Mouse (Mus musculus) cerebellum, postnatal 4 days (tissue): ENCODE measurements around the gene Camk1d.

Source experiments
- DNase-seq, 2 experiments: peaks; one replicate each; pipeline ENCODE4 v3.0.0; 2022; ENCODE audit warnings: low spot score in 2 of 2, mixed read lengths in 1 of 2

Camk1d gene

DNA sequence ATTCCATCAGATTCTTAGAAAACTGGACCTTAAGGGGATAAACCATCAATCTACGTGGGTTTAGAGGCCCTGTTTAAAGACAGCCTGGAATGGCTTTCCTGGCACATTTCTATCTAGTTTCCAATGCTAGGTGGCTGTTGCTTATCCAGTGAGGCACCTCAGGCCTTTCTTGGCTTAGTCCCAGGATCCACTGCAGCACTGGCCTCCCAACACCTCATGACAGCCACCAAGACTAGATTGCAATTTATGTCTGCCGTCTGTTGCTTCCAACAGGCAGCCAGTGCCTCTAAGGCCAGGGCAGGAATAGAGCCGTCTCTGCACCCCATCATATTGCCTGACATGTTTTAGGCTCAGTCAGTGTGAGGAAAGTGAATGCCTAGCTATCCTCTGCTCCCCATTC lies 389.5 kb downstream of the Camk1d start:
- no peak for DNase-seq

DNA sequence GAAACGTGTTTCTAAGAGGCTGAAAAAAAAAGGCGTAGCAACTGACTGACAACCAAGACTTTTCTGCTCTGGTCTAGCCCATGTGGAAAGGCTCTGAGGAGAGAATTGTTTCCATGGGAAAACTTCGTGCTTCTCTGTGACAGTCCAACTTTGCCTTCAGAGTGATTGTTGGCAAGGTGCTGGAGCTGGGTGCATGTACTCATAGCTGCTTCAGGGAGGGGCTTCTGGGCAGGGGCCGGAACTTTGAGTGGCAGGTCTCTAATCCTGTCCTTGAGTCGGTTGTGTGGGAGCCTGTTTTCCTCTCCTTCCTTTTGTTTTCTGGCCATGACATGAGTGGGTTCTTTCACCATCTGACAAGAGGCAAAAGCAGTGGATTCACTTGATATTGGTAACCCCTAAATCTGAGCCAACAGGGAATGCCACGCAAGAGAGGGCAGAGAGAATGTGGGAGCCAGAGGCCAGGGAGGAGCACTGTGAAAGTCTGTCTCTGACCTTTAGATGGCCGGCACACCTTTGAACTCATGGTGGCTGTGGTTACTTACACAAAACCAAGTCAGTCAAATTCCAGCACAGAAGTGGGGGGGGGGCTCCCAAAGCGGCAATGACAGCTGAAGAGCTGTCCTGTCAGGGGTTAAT lies 392.5 kb downstream of the Camk1d start:
- no peak for DNase-seq

DNA sequence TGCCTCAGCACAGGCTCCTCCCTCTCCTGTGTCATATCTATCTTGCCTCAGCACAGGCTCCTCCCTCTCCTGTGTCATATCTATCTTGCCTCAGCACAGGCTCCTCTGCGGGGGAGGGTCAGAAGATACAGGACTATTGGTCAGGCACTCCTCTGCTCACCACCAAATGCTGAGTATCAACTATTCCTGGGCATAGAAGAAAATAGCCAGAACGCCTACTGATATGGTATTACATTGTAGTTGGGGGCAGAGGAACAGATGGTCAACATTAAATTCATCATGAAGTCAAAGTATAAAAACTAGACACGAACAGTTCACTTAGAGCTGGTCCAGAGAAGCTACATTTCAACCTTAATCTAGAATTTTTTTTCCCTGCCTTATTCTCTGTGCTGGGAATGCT lies 395.2 kb downstream of the Camk1d start:
- no peak for DNase-seq

DNA sequence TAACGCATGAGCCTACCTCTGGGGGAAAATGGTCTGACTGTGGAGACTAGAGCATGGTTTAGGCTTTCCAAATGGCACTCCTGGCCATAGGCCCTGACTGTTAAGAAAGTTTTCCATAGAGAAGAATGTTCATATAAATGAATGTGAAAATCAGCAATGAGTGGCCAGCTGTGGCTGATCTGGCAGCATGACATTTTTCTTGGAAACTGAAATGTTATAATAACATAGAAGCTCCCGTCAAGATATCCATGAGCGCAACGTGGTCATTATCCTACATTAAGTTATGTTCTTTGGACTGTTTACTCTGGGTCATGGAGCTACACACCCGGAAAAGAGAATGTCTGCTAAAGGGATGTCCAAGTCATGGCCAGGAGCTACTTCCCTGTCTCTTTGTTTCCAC lies 397.6 kb downstream of the Camk1d start:
- DNase-seq, result no peak

DNA sequence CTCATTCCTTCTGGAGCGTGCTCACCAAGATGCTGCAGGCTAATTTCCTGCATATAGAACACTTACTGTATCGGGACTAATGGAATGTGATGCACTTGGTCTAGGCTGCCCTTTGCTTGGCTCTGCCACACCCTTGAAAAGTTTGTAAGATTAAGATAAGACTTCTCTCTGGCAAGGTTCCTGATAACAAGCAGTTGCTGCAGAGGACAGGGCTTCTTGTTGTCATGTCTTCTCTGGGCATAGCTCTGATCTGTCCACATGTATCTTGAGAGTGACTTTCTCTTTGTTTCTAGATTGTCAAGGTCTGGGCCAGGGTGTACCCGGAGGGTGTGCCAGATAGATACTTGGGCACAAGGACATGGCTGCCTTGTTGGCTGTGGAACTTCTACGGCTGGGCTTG lies 398.1 kb downstream of the Camk1d start:
- no peak for DNase-seq

DNA sequence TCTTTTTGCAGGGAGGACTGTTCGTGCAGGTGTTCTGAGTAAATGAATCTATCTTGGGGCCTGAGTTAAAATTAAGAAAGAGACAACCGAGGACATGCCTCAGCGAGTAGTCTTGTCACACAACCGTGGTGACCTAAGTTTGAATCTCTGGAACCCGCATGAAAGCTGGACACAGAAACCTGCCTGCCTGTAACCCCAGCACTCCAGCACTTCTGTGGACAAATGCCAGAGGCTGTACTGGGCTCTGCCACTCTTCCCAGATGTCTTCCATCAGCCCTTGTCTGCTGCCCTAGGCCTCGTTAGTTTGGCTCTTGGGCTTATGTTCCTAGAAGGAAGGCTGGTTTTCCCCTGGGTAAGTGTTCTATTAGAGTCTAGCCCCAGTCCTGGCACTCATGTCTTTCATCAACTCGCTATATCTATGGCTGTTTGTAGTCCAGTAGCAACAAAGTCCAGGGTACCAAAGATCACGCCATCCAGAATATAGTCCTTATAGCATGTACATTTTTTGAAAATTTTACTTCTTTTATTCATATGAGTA lies 399.0 kb downstream of the Camk1d start:
- no peak for DNase-seq

DNA sequence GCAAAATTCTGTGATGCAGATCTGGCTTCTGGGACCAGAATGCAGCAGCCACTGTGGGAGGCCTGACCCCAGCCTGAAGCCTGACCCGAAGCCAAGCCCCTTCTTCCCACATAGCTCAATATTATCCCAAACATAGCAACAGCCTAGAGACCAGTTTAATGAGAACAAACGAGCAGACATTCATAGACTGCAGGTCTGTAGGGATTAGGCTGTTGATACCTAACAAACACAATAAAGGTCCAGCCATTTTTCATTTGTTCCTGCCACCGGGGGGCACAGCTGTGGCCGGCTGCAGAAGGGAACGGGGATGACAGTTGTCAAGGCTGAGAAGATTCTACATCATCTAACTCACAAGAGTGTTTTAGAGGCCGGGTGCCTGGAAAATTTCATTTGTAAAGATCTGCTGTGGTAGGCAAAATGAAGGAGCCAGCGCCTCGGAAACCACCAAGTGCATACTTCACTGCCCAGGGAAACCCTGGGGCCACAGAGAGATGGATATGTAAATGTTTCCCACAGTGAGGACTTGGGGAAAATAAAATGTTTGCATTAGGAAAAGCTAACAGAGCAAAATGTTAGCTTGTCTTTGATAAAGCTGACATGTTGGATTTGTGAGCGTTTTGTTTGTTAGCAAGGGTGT lies 399.7 kb downstream of the Camk1d start:
- no peak for DNase-seq

DNA sequence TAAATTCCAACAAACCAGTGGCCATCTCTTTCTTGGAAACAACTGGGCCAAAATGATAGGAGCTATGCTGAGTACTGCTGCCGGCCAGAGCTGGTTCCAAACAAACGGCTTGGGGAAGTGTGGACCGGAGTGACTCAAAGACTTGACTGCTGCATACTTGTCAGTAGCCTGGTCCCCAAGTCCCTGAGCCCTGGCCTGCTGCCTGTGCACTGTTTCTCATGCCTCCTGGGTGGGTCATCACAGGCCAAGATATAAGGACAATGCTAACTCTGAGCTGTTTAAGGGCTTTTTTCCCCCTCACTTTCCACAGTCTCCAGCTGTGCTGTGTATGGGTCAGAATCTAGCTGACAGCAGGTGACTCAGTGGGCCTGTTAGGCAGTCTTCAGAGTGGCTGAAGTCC lies 409.2 kb downstream of the Camk1d start:
- DNase-seq, result no peak

DNA sequence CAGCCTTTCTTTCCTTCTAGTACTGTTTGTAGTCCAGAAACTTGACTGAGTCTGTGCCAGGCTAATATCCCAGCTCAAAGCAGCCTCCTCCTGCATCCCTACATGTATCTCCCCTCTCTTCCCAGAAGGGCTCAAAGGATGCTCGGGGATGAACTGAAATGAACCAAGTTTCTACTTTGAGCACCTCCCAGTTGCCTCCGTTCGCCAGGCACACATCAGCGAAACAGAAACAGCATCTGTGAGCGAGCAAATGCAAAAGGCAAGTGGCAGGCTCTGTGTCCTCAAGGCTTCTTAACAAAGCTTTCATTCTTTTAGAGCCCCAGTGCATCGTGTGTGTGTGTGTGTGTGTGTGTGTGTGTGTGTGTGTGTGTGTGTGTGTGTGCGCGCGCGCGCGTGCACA lies 409.9 kb downstream of the Camk1d start:
- DNase-seq, result no peak

DNA sequence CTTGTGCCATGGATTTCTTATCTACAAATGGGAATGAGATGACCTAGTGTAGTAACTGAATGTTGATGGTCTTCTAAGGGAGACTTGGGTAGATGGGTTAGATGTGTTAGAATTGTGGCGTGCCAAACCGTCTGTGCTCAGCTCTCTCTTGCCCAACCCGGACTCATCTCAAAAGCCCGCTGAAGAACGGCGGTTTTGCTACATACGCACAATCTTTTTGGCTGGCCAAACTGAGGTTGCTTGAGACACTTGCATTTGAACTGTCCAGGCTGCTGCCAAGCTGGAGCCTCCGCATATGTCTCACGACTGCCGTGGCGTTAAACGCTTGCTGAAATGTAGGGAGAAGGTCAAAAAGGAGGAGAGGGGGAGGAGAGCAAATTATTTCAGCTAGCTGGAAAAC lies 413.0 kb downstream of the Camk1d start:
- DNase-seq, result no peak

DNA sequence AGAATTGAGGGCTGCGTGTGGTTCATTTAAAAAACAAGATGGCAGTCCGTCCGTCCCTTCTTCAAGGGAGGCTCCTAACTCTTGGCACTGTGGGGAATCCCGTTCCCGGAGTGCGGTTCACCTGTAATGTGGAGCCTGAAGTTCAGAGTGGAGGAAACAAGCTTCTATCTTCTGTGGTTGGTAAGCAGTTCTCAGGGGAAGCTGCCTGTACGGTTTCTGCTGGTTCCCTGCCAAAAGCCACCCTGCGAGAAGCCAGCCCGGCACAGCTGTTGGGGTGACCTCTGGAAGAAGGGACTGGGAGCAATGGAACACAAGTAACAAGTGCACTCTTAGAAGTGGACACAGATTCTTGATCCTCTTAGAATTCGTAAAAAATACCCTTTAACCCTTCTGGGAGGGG lies 416.2 kb downstream of the Camk1d start:
- no peak for DNase-seq

DNA sequence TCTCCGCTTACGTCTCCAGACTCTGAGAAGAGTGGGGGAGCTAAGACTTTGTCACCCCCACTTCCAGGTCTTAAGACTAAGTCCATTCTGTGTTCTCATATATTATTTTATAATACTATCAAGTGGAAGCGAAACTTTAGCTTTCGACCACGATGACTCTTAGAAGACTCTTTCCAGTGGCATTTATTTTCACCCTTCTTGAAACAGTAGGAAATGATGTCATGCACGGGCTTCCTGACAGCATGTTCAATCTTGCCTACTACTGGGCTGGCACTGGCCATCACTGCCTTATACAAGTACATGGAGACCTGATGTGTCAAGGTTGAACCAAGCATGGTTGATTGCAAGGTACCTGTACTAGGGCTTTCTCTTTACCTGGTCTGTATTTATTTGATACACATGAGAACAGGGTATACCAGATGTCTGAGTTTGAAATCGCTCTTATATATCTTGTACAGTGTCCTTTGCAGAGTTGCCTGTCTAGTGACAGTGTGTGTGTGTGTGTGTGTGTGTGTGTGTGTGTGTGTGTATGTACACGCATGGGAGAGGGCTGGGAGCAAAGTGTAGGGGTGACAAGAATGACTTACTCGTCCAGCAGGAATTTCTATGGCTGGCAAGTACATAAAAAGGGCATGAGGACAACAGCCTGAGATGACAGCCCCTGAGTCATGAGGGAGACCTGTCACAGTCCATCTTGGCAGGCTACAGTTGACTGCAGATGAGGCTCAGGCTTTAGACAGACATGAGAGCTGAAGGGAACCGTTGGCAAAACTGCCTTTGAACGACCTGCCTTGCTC lies 417.4 kb downstream of the Camk1d start:
- DNase-seq, result no peak

DNA sequence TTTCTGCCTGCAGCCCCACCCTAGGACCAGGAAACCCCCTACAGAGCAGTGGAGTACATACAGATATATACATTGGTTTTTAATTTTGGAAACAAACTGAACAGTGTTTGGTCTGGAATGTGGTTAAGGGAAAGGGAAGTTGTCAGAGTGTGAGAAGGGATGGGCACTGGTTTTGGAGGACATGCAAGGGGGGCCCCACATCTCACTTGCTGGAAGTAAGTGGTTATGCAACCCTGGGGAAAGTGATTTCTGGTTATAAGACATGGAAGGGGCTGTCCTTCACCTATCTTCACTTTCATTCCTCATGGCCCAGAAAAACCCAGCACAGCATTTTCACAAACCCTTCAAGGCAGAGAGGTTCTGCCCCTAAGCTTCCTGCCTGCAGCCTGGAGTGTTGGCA lies 419.2 kb downstream of the Camk1d start:
- no peak for DNase-seq

DNA sequence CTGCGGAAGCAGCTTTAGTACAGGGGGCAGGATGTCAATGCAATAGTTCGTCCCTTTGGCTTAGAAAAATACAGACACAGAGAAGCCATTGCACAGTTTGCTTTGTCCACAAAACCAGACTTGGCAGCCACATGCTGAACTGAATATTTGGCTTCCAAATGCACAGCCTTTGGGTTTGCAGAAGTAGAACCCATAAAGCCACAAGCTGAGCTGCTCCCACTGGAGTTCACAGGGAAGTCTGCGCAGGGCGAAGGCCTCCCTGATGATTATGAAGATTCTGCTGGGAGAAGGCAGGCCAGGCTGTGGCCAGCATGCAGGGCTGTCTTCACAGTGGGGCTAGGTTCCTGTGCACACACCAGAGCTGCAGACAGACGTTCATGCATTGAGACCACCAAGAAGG lies 419.9 kb downstream of the Camk1d start:
- DNase-seq, result no peak

DNA sequence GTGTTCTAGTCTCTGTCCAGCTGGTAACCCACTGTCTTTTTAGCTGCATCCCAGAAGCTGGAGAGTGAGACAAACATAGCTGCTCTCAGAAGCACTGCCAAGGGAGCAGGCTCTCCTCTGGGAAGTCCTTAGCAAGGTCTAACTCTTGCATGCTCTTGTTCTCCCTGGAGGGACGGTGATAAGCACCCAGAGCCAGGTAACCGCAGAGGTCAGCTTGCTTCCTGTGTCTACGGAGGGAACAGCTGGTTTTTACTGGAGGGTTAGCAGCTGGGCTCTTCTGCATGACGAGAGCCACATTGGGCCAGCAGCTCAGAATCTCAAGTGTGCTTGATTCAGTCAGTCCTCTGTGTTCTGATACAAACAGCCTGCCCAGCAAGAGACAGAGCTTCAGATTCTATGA lies 425.7 kb downstream of the Camk1d start:
- no peak for DNase-seq

DNA sequence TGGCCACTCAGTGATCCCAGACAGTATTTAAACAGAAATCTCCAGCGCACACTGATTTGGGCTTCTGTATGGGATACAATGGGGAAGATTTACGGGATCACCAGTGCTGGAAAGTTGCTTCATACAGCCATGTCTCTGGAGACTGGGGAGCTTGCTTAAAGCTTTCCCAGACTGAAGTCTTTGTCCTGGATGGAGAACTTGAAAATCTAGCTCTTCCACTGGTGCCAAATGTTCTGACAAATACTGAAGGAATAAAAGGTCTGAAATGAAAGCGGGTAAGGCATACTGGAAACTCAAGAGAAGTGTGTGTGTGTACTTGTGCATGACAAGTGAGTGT lies 427.3 kb downstream of the Camk1d start:
- no peak for DNase-seq

DNA sequence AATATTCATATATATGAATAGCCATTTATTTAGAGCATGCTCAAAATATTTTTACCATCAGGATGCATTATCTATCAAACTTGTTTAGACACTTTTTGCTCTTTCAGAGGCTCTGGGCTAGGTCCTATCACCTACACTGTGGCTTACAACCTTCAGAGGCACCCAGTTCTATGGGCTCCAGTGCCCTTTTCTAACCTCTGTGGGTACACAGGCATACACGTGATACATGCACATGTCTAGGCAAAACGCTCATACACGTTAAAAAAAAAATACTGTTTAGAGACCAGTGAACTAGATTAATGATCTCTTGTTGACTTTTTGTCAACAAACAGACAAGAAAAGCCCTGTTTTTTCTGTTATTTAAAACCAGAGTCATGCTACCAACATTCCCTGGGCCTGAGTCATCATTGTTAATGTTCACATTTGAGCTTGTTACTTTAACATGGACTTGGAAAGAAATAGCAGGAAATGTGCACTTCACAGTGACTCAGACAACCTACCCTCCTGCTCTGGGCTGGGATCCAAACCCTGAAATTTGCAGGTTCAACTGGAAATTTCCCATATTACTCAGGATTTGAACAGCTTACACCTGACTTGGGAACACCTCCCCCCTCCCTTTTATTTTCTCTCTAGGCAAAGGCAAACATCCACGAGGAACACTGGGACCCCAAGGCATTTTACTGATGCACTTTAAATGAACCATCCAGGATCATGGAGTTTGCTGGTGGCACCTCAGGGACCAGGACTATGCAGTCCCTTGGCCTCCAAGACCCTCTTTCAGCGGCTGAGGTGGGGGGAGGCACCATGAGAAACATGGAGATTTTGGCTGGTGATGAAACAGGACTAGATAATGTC lies 427.9 kb downstream of the Camk1d start:
- no peak for DNase-seq

DNA sequence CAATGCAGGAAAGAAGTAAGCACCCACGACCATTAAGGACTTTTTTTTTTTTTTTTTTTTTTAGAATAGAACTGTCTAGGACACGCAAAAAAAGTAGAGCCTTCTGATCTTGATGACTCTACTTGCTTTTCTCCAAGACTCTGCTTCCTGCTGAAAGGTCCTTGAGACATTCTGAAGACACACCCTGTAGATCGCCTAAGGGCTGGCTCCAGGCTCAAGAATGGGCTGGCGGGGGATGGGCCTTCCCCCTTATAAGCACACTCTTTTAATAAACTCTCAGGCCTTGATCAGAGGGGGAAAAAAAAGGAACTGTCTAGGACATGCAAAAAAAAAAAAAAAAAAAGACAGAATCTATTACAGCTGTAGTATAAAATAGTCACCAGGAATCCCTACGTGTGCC lies 430.0 kb downstream of the Camk1d start:
- DNase-seq, result no peak

DNA sequence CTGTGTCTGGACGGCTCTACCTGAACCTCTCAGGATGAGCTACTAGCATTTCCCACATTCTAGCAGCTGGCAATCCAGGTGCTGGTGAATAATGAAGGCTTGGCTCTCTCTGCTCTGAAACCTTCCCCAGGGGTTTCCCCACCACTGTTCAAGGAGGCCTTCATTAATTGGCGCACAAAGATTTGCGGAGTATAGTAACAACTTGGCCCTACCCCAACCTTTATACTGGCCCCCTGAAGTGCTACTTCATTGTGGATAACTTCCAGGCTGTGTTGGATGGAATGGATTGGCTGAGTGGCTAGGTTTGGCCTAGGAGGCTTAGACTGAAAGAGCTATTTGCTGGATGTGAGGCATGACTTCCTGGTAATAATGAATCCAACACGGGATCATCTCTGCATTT lies 431.7 kb downstream of the Camk1d start:
- DNase-seq, result no peak

DNA sequence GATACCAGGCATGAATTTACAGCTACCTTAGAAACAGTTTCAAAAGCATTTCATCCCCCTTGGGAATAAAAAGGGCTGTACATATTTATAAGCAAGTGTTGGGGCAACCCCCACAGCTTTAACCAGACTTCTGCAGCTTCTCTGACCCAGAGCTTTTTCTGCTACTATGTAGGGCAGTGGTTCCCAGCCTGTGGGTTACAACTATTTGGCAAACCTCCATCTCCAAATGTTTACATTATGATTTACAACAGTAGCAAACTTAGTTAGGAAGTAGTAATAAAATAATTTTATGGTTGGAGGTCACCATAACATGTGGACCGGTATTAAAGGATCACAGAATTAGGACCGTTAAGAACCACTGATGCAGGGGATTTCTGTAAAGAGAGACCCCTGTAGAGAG lies 446.3 kb downstream of the Camk1d start:
- DNase-seq, result no peak

DNA sequence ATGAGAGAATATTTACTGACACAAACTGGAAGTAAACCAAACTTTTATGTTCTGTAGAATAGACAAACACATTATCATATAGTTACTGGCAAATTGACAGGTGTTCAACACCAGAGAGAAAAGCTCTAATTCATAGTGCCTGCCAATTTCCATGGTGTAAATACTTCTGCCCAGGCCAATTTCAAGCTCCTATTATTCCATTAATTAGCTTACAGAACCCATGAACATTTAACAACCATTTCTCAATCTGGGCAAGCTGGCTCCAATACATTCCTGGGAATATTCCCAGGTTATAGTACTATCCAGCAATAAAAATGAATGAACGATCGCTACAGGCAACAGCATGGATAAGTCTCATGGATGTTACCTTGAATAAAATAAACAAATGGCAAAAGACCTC lies 452.0 kb downstream of the Camk1d start:
- no peak for DNase-seq

DNA sequence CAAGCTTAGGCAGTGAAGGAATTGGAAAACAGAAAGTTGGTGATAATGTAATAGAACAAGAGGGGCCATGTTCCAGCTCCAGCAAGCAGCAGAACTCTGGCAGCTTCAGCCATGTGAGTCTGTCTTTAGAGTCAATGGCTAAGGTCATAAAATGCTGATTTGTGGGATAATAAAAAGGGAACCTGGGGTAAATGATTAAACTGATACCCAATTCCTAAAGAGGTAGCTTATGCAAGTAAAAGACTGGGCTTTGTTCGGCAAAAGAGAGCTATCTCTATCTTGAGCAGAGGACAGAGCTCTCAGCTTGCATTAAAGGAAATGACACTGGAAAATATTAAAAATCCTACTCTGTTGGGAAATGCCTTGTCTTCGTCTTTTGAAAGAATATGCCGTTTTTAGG lies 456.1 kb downstream of the Camk1d start:
- DNase-seq, result no peak
